Mouse (Mus musculus) cerebellum, adult 2 months (tissue): ENCODE measurements around the gene Csrnp1. TPM values are rescaled to one million over a fixed set of nuclear protein-coding genes. Genes with fewer than 3 reads are reported as not detected.

ENCODE experiments used
- DNase-seq, 2 experiments: peaks; one replicate each; pipeline ENCODE4 v3.0.0; 2021
- H3K27ac ChIP-seq: fragments of 200-500 bp; 2 replicates; pipeline ENCODE4 v1.5.1; 2012; ENCODE audit warnings: low read length, control low read depth, inconsistent platforms; ENCODE audit not compliant: insufficient read depth
- H3K27me3 ChIP-seq: fragments of 200-500 bp; 2 replicates; pipeline ENCODE4 v1.6.1; 2012; ENCODE audit warnings: inconsistent platforms, mild to moderate bottlenecking, low read length, moderate library complexity; ENCODE audit not compliant: control insufficient read depth, insufficient read depth
- H3K4me1 ChIP-seq: fragments of 200-500 bp; 2 replicates; pipeline ENCODE4 v1.6.1; 2011; ENCODE audit warnings: low read length; ENCODE audit not compliant: control insufficient read depth, insufficient read depth
- H3K4me3 ChIP-seq: fragments of 200-500 bp; replicated peaks from 2 replicates; pipeline ENCODE3; 2011; ENCODE audit warnings: mild to moderate bottlenecking, low read depth, low read length, control low read depth; ENCODE audit not compliant: insufficient read depth
- CTCF ChIP-seq: fragments of 200-500 bp; IDR thresholded peaks from 2 replicates; pipeline ENCODE4 v1.5.1; 2011; ENCODE audit warnings: low read depth, mild to moderate bottlenecking, control low read depth, low read length, moderate library complexity, borderline replicate concordance; ENCODE audit not compliant: insufficient read depth
- POLR2A ChIP-seq: fragments of 200-500 bp; IDR thresholded peaks from 2 replicates; pipeline ENCODE4 v1.6.1; 2011; ENCODE audit warnings: low read length, control low read depth, borderline replicate concordance; ENCODE audit not compliant: insufficient read depth
- WGBS: fragments of 180-500 bp; shearing (Covaris S2); methylation state at CpG from one replicate; pipeline ENCODE4 v1.1.7; 2018; 5-methylcytosine and 5-hydroxymethylcytosine counted together
- polyA plus RNA-seq: library from polyadenylated mRNA; depleted of rRNA; stranded (reverse); fragments of >200 nt; gene quantifications from 2 replicates; pipeline ENCODE4 v1.2.3, GENCODE M21; 2012

The Csrnp1 gene
- polyA plus RNA-seq, 1 experiment: 11.1 TPM

DNA sequence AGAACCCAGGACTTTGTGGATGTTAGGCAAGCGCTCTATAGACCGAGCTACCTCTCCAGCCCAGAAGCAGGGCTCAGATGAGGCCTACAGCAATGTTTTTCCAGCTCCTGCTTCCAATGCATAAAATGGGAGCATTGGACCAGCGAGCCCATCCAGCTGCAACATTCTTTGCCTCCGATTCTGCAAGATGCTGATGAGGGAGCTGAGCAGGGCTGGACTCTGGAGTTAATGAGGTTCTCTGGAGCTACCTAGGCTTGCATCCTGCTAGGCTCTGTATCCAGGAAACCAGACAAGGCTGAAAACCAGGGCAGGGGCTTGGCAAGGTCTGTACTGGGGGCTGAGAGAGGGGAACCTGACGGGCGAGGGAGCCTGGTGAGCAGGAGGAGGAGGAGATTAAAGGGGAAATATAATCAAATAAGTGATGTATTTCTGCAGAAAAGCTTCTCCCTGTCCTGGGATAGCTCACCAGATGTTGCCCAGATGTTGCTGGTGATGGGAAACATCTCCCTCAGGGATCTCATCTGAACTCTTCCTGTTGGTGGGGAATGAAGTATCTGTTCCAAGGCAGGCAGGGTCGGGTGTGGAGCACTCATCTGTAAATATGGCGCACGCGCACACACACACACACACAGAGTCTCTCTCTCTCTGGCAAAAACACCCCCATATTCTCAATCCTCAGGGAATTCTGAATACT is 1.6 kb upstream of the Csrnp1 start:
- TF ChIP-seq POLR2A: no peak
- TF ChIP-seq CTCF: no peak
- Histone ChIP-seq H3K27ac (no peak overlapping the region), H3K4me3 (no peak overlapping the region), H3K27me3 (no peaks in the 10 kb centered on the region), H3K4me1 (peaks cover 17% of the 10 kb centered on the region)
- DNase-seq: no peak
- 84% methylated on average over 10 of the region's 10 CpGs for WGBS

DNA sequence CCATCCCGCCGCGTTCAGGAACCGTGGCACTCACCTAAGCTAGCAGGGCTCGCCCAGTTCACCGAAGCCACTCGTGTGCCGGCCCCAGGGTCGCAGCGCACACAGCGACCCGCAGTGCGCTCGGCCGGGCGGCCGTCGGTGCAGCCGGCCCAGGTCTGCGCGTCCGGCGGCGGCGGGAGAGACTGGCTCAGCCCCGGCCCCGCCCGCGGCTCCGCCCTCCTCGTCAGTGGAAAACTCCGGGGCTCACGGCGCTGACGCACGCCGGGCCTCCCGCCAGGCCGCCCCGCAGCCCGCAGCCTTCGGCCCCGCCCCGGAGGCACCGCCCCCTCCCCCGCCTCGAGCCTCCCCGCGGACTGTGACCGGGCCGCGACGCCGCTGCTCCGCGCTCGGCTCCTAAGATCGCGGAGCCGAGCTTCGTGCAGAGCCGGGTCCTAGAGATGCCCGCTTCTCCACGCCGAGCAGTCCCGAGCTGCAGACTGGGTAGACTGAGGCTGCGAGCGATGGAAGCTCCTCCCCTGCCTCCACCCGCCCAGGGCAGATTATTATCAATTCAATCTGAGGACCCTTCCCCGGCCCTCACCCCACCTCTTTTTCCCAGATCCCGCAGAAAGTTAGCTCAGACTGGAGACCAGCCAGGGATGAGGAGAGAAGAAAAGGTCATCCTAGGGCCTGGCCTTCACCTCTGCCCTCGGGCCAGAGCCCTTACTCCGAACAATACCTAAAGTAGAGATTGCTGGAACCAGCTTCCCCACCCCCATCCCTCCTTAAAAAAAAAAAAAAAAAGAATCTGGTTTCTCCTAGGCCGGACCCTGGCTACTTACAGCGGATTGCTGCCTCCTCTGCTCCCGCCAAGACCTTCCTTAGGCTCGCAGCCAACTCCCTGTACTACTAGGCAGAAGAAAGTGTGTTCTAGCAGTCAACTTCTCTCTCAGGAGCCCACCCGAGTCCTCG is 598 bp downstream of the Csrnp1 start:
- Histone ChIP-seq H3K27me3 (no peaks in the 10 kb centered on the region), H3K4me3 (peak overlapping the region; percentile 74), H3K4me1 (peaks cover 36% of the 10 kb centered on the region), H3K27ac (peak overlapping the region; percentile 88)
- TF ChIP-seq POLR2A (peak; percentile 66), CTCF (no peak)
- DNase-seq: peak; percentile 88 to 90
- 4% methylated on average over 76 of the region's 79 CpGs for WGBS

DNA sequence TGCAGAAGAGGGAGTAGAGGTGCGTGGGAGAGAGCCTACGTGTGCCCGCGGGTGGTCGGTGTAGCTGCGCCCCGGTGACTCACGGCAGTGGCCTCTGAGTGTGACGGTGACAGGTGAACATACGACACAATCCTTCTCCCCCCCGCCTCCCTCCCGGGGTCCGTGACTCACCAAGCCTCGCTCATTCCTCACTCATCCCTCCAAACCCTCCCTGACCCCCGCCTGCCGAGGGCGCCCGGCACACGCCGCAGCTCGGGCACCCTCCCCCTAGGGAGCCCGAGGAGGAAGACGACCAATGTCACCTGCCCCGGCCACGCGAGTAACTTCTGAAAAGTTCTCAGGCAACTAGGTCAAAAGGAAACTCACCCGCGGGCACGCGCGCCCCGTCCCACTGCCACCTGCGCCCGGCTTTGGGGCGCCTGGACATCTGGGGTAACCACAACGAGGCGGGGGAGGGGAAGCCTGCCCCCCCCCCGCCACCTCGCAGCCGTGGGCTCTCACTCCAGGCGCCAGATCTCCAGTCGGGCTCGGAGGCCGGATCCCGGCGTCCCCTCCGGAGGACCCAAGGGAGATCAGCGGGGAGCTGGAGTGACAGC is 1.4 kb downstream of the Csrnp1 start:
- Histone ChIP-seq H3K27me3 (no peaks in the 10 kb centered on the region), H3K4me3 (peak overlapping the region; percentile 74), H3K27ac (peak overlapping the region; percentile 88), H3K4me1 (peaks cover 44% of the 10 kb centered on the region)
- TF ChIP-seq CTCF: no peak
- no peak for TF ChIP-seq POLR2A
- DNase-seq: peak; percentile 67 to 74
- WGBS: 1% methylated on average over 48 of the region's 48 CpGs

DNA sequence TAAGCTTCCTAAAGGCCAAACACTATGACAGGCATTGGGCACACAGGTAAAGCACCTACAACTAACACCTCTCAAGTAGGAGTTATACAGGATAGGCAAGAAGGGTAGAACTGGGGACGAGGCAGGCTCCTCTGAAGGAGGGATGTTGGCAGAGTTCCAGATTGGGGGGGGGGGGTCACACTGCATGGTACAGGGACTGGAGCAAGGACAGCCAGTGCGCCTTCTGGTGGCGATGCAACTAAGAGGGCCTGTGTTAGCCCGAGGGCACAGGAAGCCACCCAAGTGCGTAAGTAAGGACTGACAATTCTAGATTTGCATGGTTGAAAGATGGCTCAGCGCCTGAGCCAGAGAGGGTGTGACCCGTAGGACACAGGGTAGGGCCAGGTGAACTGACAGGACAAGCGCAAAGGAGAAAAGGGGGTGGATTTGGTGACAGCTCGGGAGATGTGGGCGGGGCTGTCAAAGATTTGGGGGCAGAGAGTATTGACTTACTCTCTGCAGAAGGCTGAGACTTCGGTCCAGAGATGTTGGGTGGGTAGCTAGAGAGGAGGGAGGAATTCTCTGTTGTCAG is 2.1 kb downstream of the Csrnp1 start:
- Histone ChIP-seq H3K27me3 (no peaks in the 10 kb centered on the region), H3K4me1 (peaks cover 51% of the 10 kb centered on the region), H3K4me3 (peak overlapping the region; percentile 74), H3K27ac (peak overlapping the region; percentile 88; the same call in 1 of the 2 replicates)
- WGBS: 11% methylated on average over 11 of the region's 11 CpGs
- TF ChIP-seq POLR2A: no peak
- no peak for TF ChIP-seq CTCF
- DNase-seq: peak; percentile 58 to 59

DNA sequence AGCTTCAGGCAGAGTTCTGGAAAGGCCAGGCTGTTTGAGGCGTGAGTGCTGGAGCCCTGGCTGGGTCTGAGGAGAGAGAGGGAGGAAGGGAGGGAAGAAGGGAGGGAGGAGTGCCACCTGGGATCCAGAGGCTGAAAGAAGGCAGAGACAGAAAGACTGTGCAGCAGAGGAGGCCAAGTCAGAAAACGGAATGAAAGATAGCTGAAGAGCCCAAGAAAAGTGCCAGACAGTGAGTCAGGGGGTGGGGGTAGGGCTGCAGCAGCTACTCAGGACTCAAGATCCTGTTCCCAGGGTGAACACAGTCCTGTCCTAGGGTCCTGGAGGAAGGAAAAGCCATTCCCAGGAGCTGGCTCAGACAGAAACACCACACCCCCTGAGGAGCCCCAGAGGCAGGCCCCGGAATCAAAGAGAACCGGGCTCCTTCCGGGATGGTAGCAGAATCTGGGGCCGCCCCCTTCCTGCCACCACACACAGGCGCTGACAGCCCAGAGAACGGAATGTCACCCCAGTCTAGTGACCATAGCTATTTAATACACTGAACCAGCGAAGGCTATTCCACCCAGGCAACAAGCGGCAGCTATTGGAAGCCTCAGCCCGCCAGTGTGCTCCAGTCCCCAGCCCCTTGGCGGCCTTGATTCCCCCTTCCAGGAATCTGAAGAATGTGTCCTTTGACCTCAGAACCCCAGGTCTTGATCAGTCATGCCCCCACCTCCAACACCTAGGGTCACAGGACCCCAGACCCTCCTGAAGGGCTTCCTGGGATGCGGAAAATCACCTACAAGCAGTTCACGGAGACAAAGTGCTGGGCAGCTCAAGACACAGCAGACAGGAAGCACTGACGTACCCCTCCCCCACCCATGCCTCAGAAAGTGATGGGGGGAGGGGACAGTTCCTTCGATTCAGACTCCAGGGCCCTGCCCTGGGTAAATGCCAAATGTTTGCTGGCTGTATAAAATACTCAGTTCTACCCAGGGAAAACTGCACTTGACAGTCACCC is 3.0 kb downstream of the Csrnp1 start:
- Histone ChIP-seq H3K4me3 (peak overlapping the region; percentile 31), H3K27ac (peak overlapping the region; percentile 70; the same call in 1 of the 2 replicates), H3K4me1 (peaks cover 55% of the 10 kb centered on the region), H3K27me3 (no peaks in the 10 kb centered on the region)
- 38% methylated on average over 16 of the region's 16 CpGs for WGBS
- DNase-seq: peak; percentile 38 to 41
- TF ChIP-seq POLR2A (no peak), CTCF (no peak)

DNA sequence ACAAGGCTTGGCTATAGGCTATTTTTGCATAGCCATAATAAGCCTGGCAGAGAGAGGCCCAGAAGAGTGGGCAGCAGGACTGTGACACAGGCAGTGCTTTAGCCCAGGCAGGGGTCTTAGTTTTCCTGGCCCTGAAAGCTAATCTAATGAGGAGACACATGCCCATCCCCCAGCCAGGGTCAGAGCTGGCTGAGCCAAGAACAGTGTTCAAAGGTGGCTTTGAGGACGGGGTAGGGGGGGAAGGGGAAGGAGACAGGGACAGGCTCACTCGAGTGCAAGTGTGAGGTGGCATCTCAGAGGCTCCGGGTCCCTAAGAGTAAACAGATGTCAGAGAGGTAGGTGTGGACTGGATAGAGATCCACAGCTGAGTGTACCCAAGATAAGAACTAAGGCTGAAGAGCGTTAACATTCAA is 3.7 kb downstream of the Csrnp1 start:
- no peak overlapping the region for H3K4me3 ChIP-seq
- TF ChIP-seq CTCF (no peak), POLR2A (no peak)
- 34% methylated on average over 4 of the region's 4 CpGs for WGBS
- peak in 1 of 2 experiments; percentile 18 for DNase-seq
- peaks cover 55% of the 10 kb centered on the region for H3K4me1 ChIP-seq
- no peaks in the 10 kb centered on the region for H3K27me3 ChIP-seq
- H3K27ac ChIP-seq: peak overlapping the region; percentile 58; the same call in 1 of the 2 replicates
